Mouse (Mus musculus) liver, postnatal 0 days (tissue): ENCODE data around the gene Szt2.

Source experiments
- CTCF ChIP-seq: sonication (generic); IDR thresholded peaks from 2 replicates; pipeline ENCODE4 v1.5.1; 2016; ENCODE audit warnings: antibody characterized with exemption, low read depth
- EP300 ChIP-seq: IDR thresholded peaks from 2 replicates; pipeline ENCODE4 v1.6.1; 2016; ENCODE audit warnings: antibody characterized with exemption, low read depth, mild to moderate bottlenecking

DNA sequence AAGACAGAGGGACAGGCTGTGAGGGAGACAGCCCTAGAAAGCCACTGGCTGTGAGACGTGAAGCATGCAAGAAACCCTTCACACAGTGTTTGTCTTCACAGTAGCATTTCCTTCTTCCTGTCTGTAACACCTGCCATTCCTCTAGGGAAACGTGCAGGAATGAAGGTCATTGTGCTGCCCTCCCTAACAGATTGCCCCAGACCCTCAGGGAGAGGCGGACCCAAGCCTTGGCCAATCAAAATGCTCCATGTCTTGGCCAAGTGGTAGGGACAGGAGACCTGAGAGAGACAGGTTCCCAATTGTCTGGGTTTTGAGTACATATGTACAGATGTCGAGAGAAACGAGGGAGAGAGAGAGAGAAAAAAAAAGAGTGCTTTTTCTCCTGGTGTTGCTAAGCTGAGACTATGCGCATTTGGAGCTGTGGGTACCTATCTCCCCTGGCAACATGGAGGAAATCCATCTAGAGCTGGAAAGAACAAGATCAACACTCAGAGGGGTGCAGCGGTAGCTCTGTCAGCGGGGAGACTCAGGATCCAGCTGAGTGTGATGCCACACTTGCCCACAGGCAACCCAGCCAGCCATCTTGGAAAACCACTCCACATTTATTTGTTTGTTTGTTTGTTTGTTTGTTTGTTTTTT, 89.2 kb downstream of the Szt2 start:
- no peak for TF ChIP-seq CTCF
- TF ChIP-seq EP300 = no peak
